Comparison of ENCODE assay signal across 13 mouse cellular contexts in genomic region chr17:50120098-50120497, GRCm38 (mm10).
DNase-seq lines count a peak whose midpoint lies in the region; ATAC-seq and TF ChIP-seq lines count a peak whose summit lies in the region.
"Had no signal": no experiment of that assay in that cellular context is flagged by ENCODE, and none has a peak within 500 bp of the region (broad histone marks: within the 10 kb centered on the region; RNA-seq: fewer than 3 reads in every experiment).

No protein-coding gene starts in this region.

- no peaks in the 10 kb centered on the region for H3K36me3 ChIP-seq in heart, embryonic 11.5 days (ENCODE audit: control insufficient read depth, insufficient read depth, low read length)
- H3K36me3 ChIP-seq in heart, embryonic 15.5 days = no peaks in the 10 kb centered on the region
- no peaks in the 10 kb centered on the region for H3K36me3 ChIP-seq in forebrain, embryonic 15.5 days
- H3K36me3 ChIP-seq in hindbrain, postnatal 0 days (ENCODE audit: insufficient read depth, low read length) = no peaks in the 10 kb centered on the region

- H3K4me3 ChIP-seq in heart, embryonic 11.5 days (ENCODE audit: low read depth, low read length) = no peak overlapping the region
- H3K4me3 ChIP-seq in heart, embryonic 15.5 days = no peak overlapping the region
- no peak overlapping the region for H3K4me3 ChIP-seq in forebrain, embryonic 15.5 days
- H3K4me3 ChIP-seq in hindbrain, postnatal 0 days (ENCODE audit: low read length) = no peak overlapping the region

- ATAC-seq in heart, embryonic 11.5 days (replicated peaks; ENCODE audit: insufficient number of reproducible peaks, low FRiP score, low TSS enrichment) = no peak
- ATAC-seq in heart, embryonic 15.5 days (replicated peaks; ENCODE audit: insufficient number of reproducible peaks, insufficient read depth, low FRiP score, low read depth) = peak; percentile 83; the same call in 1 of the 2 replicates
- ATAC-seq in forebrain, embryonic 15.5 days (replicated peaks) = no peak
- no peak for ATAC-seq in hindbrain, postnatal 0 days

- no peak overlapping the region for H3K27ac ChIP-seq in heart, embryonic 11.5 days (ENCODE audit: low read depth, low read length)
- H3K27ac ChIP-seq in heart, embryonic 15.5 days = peak overlapping the region; percentile 61
- no peak overlapping the region for H3K27ac ChIP-seq in forebrain, embryonic 15.5 days (replicated peaks)
- H3K27ac ChIP-seq in hindbrain, postnatal 0 days = no peak overlapping the region
- H3K27ac ChIP-seq: hindbrain, embryonic 14.5 days had no signal

- no peaks in the 10 kb centered on the region for H3K27me3 ChIP-seq in heart, embryonic 11.5 days (ENCODE audit: control insufficient read depth, insufficient read depth, low read length)
- H3K27me3 ChIP-seq in heart, embryonic 15.5 days = no peaks in the 10 kb centered on the region
- H3K27me3 ChIP-seq in forebrain, embryonic 15.5 days = no peaks in the 10 kb centered on the region
- no peaks in the 10 kb centered on the region for H3K27me3 ChIP-seq in hindbrain, postnatal 0 days (ENCODE audit: insufficient read depth, low read length)

- 51% methylated on average over 4 of the region's 4 CpGs for WGBS in heart, embryonic 11.5 days (ENCODE audit: insufficient replicate concordance)
- WGBS in heart, embryonic 15.5 days = 37% methylated on average over 4 of the region's 4 CpGs
- WGBS in forebrain, embryonic 15.5 days = 90% methylated on average over 4 of the region's 4 CpGs
- 94% methylated on average over 4 of the region's 4 CpGs for WGBS in hindbrain, postnatal 0 days

- H3K9me3 ChIP-seq in heart, embryonic 11.5 days (replicated peaks; ENCODE audit: control insufficient read depth, low read length) = no peaks in the 10 kb centered on the region
- no peaks in the 10 kb centered on the region for H3K9me3 ChIP-seq in heart, embryonic 15.5 days (replicated peaks)
- H3K9me3 ChIP-seq in forebrain, embryonic 15.5 days = no peaks in the 10 kb centered on the region
- no peaks in the 10 kb centered on the region for H3K9me3 ChIP-seq in hindbrain, postnatal 0 days (ENCODE audit: low read length)

- no peak overlapping the region for H3K9ac ChIP-seq in heart, embryonic 11.5 days (ENCODE audit: low read depth, low read length)
- no peak overlapping the region for H3K9ac ChIP-seq in heart, embryonic 15.5 days
- H3K9ac ChIP-seq in forebrain, embryonic 15.5 days (replicated peaks) = no peak overlapping the region
- no peak overlapping the region for H3K9ac ChIP-seq in hindbrain, postnatal 0 days (replicated peaks; ENCODE audit: low read length)
- H3K9ac ChIP-seq: hindbrain, embryonic 14.5 days had no signal

- peaks cover 18% of the 10 kb centered on the region for H3K4me1 ChIP-seq in heart, embryonic 11.5 days (ENCODE audit: control insufficient read depth, insufficient read depth, low read length)
- H3K4me1 ChIP-seq in heart, embryonic 15.5 days (replicated peaks) = peaks cover 28% of the 10 kb centered on the region
- H3K4me1 ChIP-seq in forebrain, embryonic 15.5 days = no peaks in the 10 kb centered on the region
- no peaks in the 10 kb centered on the region for H3K4me1 ChIP-seq in hindbrain, postnatal 0 days (ENCODE audit: insufficient read depth, low read length)

- H3K4me2 ChIP-seq in heart, embryonic 11.5 days = no peak overlapping the region
- no peak overlapping the region for H3K4me2 ChIP-seq in heart, embryonic 15.5 days
- H3K4me2 ChIP-seq in forebrain, embryonic 15.5 days (replicated peaks) = no peak overlapping the region
- no peak overlapping the region for H3K4me2 ChIP-seq in hindbrain, postnatal 0 days (ENCODE audit: low read depth, low read length)
- H3K4me2 ChIP-seq: hindbrain, embryonic 14.5 days had no signal

- peak; percentile 78 for DNase-seq in heart, adult 8-10 months (ENCODE audit: low spot score)
- DNase-seq in lung, postnatal 10 days = peak; percentile 33
- no peak for DNase-seq in lung, postnatal 4 days
- DNase-seq in skeletal muscle tissue, adult 2 months (ENCODE audit: low read depth, low spot score) = peak; percentile 89
- DNase-seq in hindbrain, postnatal 0 days (ENCODE audit: low spot score) = no peak
- DNase-seq: cerebellum, adult 9-10 months; embryo, embryonic 11 days; kidney, postnatal 14 days; thymus, postnatal 36 days had no signal

- TF ChIP-seq CTCF in hindbrain, postnatal 0 days (IDR thresholded peaks at IDR 0.05; ENCODE audit: low read depth) = no peak

Comparison
In these comparisons a context has a peak if more than half of its experiments do, and no peak if none do; other contexts are left out.
1. DNase-seq: peak in heart, adult 8-10 months (single experiment), lung, postnatal 10 days (single experiment) and skeletal muscle tissue, adult 2 months (single experiment); none in lung, postnatal 4 days (0 of 2) and hindbrain, postnatal 0 days (single experiment).